Mouse (Mus musculus): Measurements from ENCODE around the gene Dnajb7. TPM values are rescaled to one million over a fixed set of nuclear protein-coding genes. Genes with fewer than 3 reads are reported as not detected.
A peak's percentile ranks its signal among the peaks of the same experiment; 100 is the strongest.

Dnajb7 gene
- polyA plus RNA-seq, 1 experiment = not detected

DNA sequence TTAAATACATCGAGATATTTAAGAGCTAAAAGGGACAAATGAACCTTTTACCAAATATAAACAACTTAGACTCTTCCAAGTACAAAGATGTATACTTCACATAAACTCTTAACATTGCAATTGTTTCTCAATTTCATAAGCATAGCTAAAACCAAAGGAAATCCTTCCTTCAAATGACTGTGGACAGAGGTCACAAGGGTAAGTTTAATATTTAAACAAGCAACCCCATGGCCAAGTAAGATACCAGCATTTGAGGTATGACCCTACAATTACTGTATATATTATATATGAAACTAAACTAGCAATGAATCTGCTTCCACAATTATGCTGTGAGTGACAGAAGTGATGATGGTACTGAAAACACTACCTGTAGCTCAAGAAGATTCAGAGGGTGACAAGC, 43.8 kb downstream of the Dnajb7 start:
- TF ChIP-seq POLR2A (IDR thresholded peaks at IDR 0.05; ENCODE audit: borderline replicate concordance, extremely low read depth, insufficient read depth, insufficient read length, poor library complexity, severe bottlenecking) = no peak
- TF ChIP-seq CTCF (IDR thresholded peaks at IDR 0.05; ENCODE audit: borderline replicate concordance, extremely low read depth, insufficient read depth, insufficient read length) = no peak
- DNase-seq (ENCODE audit: low read depth) = no peak

DNA sequence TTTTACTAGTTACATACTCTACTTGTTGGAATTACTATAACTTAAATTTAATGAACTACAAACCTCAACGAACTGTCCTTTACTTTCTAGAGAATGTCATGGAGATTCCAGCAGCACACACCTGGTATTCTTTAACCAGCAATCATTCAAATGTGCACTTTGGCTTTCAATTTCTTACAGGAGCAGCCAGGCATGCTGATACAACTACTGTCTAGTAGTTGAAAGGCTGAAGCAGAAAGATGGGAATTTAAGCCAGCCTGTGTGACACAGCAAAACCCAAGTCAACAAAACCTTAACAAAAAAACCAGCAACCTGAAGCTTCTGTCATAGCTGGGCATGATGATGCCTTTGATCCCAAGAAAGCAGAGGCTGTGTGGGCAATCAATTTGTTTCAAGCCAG, 45.6 kb downstream of the Dnajb7 start:
- no peak for DNase-seq (ENCODE audit: low read depth)
- TF ChIP-seq CTCF (IDR thresholded peaks at IDR 0.05; ENCODE audit: borderline replicate concordance, extremely low read depth, insufficient read depth, insufficient read length) (no peak), POLR2A (IDR thresholded peaks at IDR 0.05; ENCODE audit: borderline replicate concordance, extremely low read depth, insufficient read depth, insufficient read length, poor library complexity, severe bottlenecking) (no peak)

DNA sequence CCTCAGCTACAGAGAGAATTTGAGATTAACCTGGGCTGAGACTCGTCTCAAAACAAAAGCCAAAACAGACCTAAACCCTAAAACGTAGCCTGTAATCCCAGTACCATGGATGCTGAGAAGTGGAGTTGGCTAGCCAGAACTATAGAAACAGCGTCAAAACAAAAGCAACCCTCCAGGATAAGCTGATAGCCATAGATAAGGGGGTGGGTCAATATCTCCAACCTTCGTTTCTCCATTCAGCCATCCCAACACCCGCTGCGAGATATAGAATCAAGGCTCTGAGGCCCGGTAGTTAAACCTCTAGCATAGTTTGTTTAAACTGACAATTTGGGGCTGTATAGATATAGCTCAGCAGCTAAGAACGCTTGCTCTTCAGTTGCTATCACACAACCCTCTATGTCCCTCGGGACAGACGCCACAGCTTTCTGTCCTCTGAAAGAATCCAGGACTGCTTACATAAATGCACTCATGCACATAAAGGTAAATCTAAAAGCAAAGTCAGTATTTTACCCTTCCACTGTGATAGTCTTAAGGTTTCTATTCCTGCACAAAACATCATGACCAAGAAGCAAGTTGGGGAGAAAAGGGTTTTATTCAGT, 46.6 kb downstream of the Dnajb7 start:
- DNase-seq (ENCODE audit: low read depth) = no peak
- TF ChIP-seq CTCF (IDR thresholded peaks at IDR 0.05; ENCODE audit: borderline replicate concordance, extremely low read depth, insufficient read depth, insufficient read length) (no peak), POLR2A (IDR thresholded peaks at IDR 0.05; ENCODE audit: borderline replicate concordance, extremely low read depth, insufficient read depth, insufficient read length, poor library complexity, severe bottlenecking) (no peak)

DNA sequence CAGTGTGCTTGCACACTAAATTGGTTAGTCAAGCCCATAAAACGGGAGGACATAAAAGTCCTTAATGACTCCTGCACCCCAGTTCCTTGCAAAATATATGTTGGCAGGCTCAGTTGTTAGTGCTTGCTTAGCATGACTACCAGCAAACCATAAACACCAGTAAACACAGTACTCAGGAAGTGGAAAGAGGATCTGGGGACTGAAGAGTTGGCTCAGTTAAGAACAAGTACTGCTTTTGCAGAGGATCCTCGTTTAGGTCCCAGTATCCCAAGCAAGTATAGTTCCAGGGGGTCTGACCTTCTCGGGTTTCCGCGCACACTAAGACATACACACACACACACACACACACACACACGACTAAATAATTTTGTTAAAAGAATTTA, 47.1 kb downstream of the Dnajb7 start:
- no peak for DNase-seq (ENCODE audit: low read depth)
- TF ChIP-seq POLR2A (IDR thresholded peaks at IDR 0.05; ENCODE audit: borderline replicate concordance, extremely low read depth, insufficient read depth, insufficient read length, poor library complexity, severe bottlenecking) (no peak), CTCF (IDR thresholded peaks at IDR 0.05; ENCODE audit: borderline replicate concordance, extremely low read depth, insufficient read depth, insufficient read length) (no peak)

DNA sequence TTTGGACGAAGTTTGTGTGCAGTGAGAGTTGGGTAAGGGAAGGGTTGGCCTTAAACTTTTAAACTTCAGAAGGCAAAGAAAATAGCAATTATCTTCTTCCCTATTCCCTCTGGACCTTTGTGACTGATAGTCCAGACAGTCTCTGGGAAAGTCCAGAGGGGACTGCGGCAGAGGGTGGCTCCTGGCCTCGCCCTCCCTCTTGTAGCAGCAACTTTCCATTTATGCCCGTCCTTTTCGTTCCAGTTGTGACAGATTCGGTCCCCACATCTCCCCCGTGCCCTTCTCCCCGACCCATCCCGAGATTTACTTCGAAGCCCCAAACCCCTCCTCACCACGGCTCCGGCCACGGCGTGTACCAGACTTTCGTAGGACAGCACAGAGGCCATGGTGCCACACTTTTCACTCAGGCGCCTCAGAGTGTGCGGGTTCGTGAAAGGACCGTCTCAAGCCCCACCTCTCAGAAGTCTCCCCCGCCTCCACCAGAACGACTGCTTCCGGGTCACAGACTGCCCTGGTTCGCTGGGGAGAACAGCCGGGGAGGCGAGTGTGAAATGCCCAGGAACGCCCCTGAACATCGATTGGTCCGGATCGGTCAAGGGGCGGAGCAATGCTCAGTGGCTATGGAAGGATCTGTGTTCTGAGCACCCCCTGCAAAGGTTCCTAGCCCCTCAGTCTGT, 47.6 kb downstream of the Dnajb7 start, which contains the start of gene Slc25a17:
Slc25a17 (minus strand) TSS at position 468 of the 677 bp plus-strand sequence.
- DNase-seq (ENCODE audit: low read depth) = peak; percentile 98
- TF ChIP-seq CTCF (IDR thresholded peaks at IDR 0.05; ENCODE audit: borderline replicate concordance, extremely low read depth, insufficient read depth, insufficient read length) (no peak), POLR2A (IDR thresholded peaks at IDR 0.05; ENCODE audit: borderline replicate concordance, extremely low read depth, insufficient read depth, insufficient read length, poor library complexity, severe bottlenecking) (peak; percentile 34; the same call in 1 of the 2 replicates)

DNA sequence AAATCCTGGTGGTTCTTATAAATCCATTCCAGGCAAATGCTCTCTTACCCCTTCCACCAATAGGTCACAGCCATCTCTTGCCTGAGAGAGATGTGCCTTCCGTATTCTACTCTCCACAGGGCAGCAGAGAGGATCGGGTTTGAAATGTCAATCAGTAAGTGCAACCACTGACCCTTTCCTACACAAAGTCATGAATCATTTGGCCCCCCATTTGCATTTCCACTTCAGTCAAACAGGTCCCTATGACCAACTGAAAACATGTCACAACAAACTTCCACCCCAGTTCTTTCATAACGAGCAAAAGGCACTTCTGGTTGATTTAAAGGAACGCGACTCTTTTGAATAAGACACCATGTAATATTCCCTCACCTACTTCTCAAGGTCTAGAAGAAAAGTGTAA, 48.7 kb downstream of the Dnajb7 start:
- no peak for TF ChIP-seq POLR2A (IDR thresholded peaks at IDR 0.05; ENCODE audit: borderline replicate concordance, extremely low read depth, insufficient read depth, insufficient read length, poor library complexity, severe bottlenecking)
- DNase-seq (ENCODE audit: low read depth) = no peak

DNA sequence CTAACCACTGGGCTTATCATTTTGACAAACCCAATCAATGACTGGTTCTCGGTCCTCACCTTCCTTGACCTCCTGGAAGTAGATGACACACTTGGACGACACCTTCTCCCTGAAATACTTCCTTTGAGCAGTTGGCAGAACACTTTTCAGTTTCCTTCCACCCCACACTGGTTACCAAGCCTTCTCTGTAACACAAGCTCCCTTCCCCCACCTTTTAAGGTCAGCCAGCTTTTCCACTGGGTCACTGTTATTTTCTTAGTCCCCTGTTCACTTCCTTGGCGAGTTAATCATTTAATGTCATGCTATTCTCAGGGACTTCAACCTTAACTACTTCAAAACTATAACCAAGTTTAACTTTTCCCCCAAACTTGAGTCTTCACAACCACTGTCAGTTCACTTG, 49.2 kb downstream of the Dnajb7 start:
- no peak for TF ChIP-seq CTCF (IDR thresholded peaks at IDR 0.05; ENCODE audit: borderline replicate concordance, extremely low read depth, insufficient read depth, insufficient read length)
- no peak for TF ChIP-seq POLR2A (IDR thresholded peaks at IDR 0.05; ENCODE audit: borderline replicate concordance, extremely low read depth, insufficient read depth, insufficient read length, poor library complexity, severe bottlenecking)
- no peak for DNase-seq (ENCODE audit: low read depth)

DNA sequence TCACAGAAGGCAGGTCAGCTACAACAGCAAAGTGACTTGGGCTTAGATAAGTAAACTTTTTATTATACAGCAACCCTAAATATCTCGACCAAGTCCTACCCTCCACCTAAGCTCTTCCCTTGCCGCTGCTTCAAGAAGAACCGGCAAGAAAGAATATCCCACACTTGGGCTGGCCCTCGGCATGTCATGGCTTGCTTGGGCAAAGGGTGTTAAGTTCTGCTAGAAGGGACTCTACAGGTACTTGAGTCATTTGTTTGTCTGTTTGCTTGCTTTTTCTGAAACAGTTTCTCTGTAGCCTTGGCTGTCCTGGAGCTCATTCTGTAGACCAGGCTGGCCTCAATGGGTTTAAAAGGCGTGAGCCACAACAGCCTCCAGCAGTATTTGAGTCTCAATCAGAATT, 51.2 kb downstream of the Dnajb7 start:
- DNase-seq (ENCODE audit: low read depth) = no peak

More for the DNA sequence above, 51.2 kb downstream of the Dnajb7 start:
- TF ChIP-seq CTCF (IDR thresholded peaks at IDR 0.05; ENCODE audit: borderline replicate concordance, extremely low read depth, insufficient read depth, insufficient read length) (no peak), POLR2A (IDR thresholded peaks at IDR 0.05; ENCODE audit: borderline replicate concordance, extremely low read depth, insufficient read depth, insufficient read length, poor library complexity, severe bottlenecking) (no peak)

Other genes starting within 250 kb of the Dnajb7 start
- 20.5 and 42.8 TPM in 2 replicates for gene Mrtfa, start 217.5 kb downstream of the Dnajb7 start, polyA plus RNA-seq (2012; rRNA removed)
- 3.1 and 3.3 TPM in 2 replicates for gene Mchr1, start 172.8 kb downstream of the Dnajb7 start, polyA plus RNA-seq (2012; rRNA removed)
- 98.1 and 112 TPM in 2 replicates for gene Slc25a17, start 47.5 kb downstream of the Dnajb7 start, polyA plus RNA-seq (2012; rRNA removed)
- gene St13, start 8.2 kb downstream of the Dnajb7 start, polyA plus RNA-seq (2012; rRNA removed) = 53.1 and 79.0 TPM in 2 replicates
- gene Xpnpep3, start 8.2 kb downstream of the Dnajb7 start, polyA plus RNA-seq (2012; rRNA removed) = 8.7 and 9.8 TPM in 2 replicates
- 197 and 215 TPM in 2 replicates for gene Rbx1, start 58.0 kb upstream of the Dnajb7 start, polyA plus RNA-seq (2012; rRNA removed)
- 33.5 and 64.0 TPM in 2 replicates for gene Ep300, start 177.1 kb upstream of the Dnajb7 start, polyA plus RNA-seq (2012; rRNA removed)

Measured in brain, embryonic 14.5 days (tissue).